Mouse (Mus musculus) embryonic facial prominence, embryonic 15.5 days (tissue): ENCODE data around the gene Ppp3r2. TPM values are rescaled to one million over a fixed set of nuclear protein-coding genes. Genes with fewer than 3 reads are reported as not detected.

Experiments
- ATAC-seq: fragments of 200-750 bp; cut with Nextera tagmentation; 2 replicates; pipeline ENCODE4 v1.8.0; 2017; ENCODE audit warnings: low read depth, moderate TSS enrichment; ENCODE audit not compliant: insufficient number of reproducible peaks, low FRiP score, low TSS enrichment
- H3K27ac ChIP-seq: fragments of 300-500 bp; sonication (generic); replicated peaks from 2 replicates; pipeline ENCODE4 v1.5.1; 2015; ENCODE audit warnings: mild to moderate bottlenecking, inconsistent platforms
- H3K27me3 ChIP-seq: fragments of 300-500 bp; sonication (generic); 2 replicates; pipeline ENCODE4 v1.6.1; 2015; ENCODE audit warnings: inconsistent platforms
- H3K36me3 ChIP-seq: fragments of 300-500 bp; sonication (generic); 2 replicates; pipeline ENCODE4 v1.6.1; 2015; ENCODE audit warnings: mild to moderate bottlenecking, inconsistent platforms
- H3K4me1 ChIP-seq: fragments of 300-500 bp; sonication (generic); 2 replicates; pipeline ENCODE4 v1.6.1; 2015; ENCODE audit warnings: inconsistent platforms
- H3K4me2 ChIP-seq: fragments of 300-500 bp; sonication (generic); replicated peaks from 2 replicates; pipeline ENCODE4 v1.6.1; 2015; ENCODE audit warnings: mild to moderate bottlenecking, inconsistent platforms
- H3K4me3 ChIP-seq: fragments of 300-500 bp; sonication (generic); replicated peaks from 2 replicates; pipeline ENCODE4 v1.5.1; 2015; ENCODE audit warnings: mild to moderate bottlenecking, inconsistent platforms
- H3K9ac ChIP-seq: fragments of 300-500 bp; sonication (generic); 2 replicates; pipeline ENCODE4 v1.6.1; 2015; ENCODE audit warnings: inconsistent platforms
- H3K9me3 ChIP-seq: fragments of 300-500 bp; sonication (generic); replicated peaks from 2 replicates; pipeline ENCODE4 v1.6.1; 2016; ENCODE audit warnings: inconsistent platforms
- WGBS: fragments of 180-500 bp; shearing (Covaris S2); methylation state at CpG from one replicate; pipeline ENCODE4 v1.1.7; 2015; 5-methylcytosine and 5-hydroxymethylcytosine counted together
- polyA plus RNA-seq: library from polyadenylated mRNA; unstranded; fragments of >200 nt; fragmentation: Nextera tagmentation; extraction: Ambion mirVana; gene quantifications from 2 replicates; pipeline ENCODE4 v1.2.1, GENCODE M21; 2015

Gene Ppp3r2
- 0.05 and 0.07 TPM in 2 replicates for polyA plus RNA-seq

- Histone ChIP-seq H3K36me3 (no peaks in the 10 kb centered on the region), H3K4me3 (no peak within 1 kb of the TSS), H3K9me3 (no peaks in the 10 kb centered on the region), H3K9ac (no peak within 1 kb of the TSS), H3K4me1 (no peaks in the 10 kb centered on the region), H3K27me3 (no peaks in the 10 kb centered on the region), H3K4me2 (no peak within 1 kb of the TSS), H3K27ac (no peak within 1 kb of the TSS)
- no peak for ATAC-seq
- WGBS, result 84% methylated on average over 13 of the region's 13 CpGs
Observed at GRCm38 (mm10) chr4:49681812-49682211, at the start of gene Ppp3r2. Gene Ppp3r2, minus strand, starts transcription at chr4:49682024.

DNA sequence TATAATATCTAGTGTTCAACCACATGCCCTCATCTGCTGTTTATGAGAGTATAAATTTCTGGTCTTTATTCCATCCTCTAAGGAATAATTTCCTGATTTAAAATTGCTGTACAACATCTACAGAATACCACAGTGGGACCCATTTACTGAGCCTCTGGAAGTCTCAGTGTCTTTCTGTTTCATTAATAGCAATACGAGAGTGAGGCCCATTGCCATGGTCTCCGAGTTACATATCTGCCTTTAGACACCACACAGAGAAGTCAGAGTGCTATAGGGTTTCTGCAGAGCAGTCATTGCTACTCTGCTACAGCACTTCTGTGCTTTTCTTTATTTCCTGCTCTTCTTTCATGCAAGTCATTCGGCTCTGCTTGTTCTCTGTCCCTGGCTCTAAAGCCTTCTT lies 47.5 kb upstream of the Ppp3r2 start:
- no peaks in the 10 kb centered on the region for H3K36me3 ChIP-seq
- no peak overlapping the region for H3K4me3 ChIP-seq
- no peaks in the 10 kb centered on the region for H3K27me3 ChIP-seq
- no peak overlapping the region for H3K9ac ChIP-seq
- no peak for ATAC-seq
- H3K27ac ChIP-seq, result no peak overlapping the region
- 69% methylated on average over 3 of the region's 3 CpGs for WGBS
- no peaks in the 10 kb centered on the region for H3K9me3 ChIP-seq
- H3K4me1 ChIP-seq, result no peaks in the 10 kb centered on the region
- H3K4me2 ChIP-seq, result no peak overlapping the region

- no peak for ATAC-seq
- Histone ChIP-seq H3K27ac (no peak overlapping the region), H3K4me2 (no peak overlapping the region), H3K9ac (no peak overlapping the region), H3K4me3 (no peak overlapping the region), H3K27me3 (no peaks in the 10 kb centered on the region), H3K4me1 (no peaks in the 10 kb centered on the region), H3K36me3 (no peaks in the 10 kb centered on the region), H3K9me3 (no peaks in the 10 kb centered on the region)
- WGBS, result 93% methylated on average over 2 of the region's 2 CpGs
Observed at GRCm38 (mm10) chr4:49723908-49724307, 42.1 kb upstream of the Ppp3r2 start.

GRCm38 (mm10) chr4:49691405-49692194 lies 9.8 kb upstream of the Ppp3r2 start:
- WGBS, result 59% methylated on average over 12 of the region's 12 CpGs
- no peak overlapping the region for H3K4me2 ChIP-seq
- H3K4me3 ChIP-seq, result no peak overlapping the region
- H3K27me3 ChIP-seq, result no peaks in the 10 kb centered on the region
- H3K36me3 ChIP-seq, result no peaks in the 10 kb centered on the region
- H3K27ac ChIP-seq, result no peak overlapping the region
- H3K9ac ChIP-seq, result no peak overlapping the region
- ATAC-seq, result no peak
- no peaks in the 10 kb centered on the region for H3K4me1 ChIP-seq
- H3K9me3 ChIP-seq, result no peaks in the 10 kb centered on the region

DNA sequence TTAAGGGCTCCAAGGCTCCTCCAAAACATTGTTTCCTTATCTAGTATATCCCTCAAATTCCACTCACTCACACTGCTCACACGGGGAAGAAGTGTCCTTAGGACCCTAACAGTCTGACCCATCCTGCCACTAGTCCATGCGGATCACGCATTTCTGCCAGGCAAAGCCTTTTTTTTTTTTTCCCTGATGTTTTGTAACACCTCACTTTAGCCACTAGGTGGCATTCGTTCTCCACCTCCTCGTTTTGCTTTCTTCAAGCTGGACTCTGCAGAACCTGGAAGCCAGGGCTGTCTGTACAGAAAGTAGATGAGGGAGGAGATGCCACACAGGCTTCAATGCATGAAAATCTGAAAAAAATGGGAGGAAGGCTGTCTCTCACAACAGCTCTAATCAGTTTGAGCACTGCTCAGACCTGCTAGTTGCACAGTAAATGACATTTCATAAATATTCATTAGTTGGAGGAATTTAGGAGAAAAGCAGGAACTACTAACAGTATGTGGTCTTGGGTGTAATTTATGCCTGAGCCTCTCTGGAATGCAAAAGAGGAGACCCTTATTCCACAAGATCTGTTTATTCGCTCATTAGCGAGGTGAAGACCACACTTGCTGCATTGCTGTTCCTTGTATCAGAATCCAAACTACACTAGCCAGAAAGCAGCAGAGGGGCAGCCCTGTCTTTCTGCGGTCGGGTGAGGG lies 6.9 kb upstream of the Ppp3r2 start:
- no peaks in the 10 kb centered on the region for H3K36me3 ChIP-seq
- no peaks in the 10 kb centered on the region for H3K9me3 ChIP-seq
- no peak overlapping the region for H3K9ac ChIP-seq
- ATAC-seq, result no peak
- WGBS, result 15% methylated on average over 9 of the region's 9 CpGs
- H3K27ac ChIP-seq, result no peak overlapping the region
- no peak overlapping the region for H3K4me3 ChIP-seq
- no peak overlapping the region for H3K4me2 ChIP-seq
- no peaks in the 10 kb centered on the region for H3K4me1 ChIP-seq
- no peaks in the 10 kb centered on the region for H3K27me3 ChIP-seq

DNA sequence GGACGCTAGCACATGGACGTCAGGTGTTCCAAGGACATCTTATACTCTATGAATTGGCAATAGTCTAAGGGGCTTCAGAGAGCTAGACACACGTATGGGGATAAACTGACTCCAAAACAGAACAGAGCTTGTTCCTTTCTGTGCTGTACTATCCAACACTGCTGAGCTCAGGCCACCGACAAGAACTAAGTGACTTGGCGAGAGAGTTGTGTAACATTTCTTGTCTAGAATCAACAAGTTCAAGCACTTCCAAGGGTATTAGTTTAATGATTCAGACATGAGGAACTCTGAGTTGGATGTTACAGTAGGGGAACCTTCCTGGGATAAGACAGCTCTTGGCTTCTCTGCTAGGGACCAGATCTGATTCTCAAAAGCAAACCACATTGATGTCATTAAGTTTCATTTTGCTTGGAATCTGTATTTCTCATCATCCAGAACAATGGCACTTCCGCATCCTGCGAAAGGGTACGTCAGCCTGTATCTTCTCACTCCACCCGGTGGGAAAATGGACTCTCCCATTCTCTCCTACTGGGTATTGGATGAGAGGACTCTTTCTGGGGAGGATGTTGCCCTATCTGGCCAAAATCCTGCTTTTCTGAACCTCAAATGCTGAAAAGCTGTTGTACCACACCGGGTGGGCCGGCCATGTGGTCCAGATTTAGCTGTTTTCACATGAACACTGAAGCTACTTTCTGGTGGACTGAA lies 1.5 kb downstream of the Ppp3r2 start:
- H3K9me3 ChIP-seq, result no peaks in the 10 kb centered on the region
- H3K27ac ChIP-seq, result no peak overlapping the region
- H3K9ac ChIP-seq, result no peak overlapping the region
- H3K27me3 ChIP-seq, result no peaks in the 10 kb centered on the region
- H3K4me2 ChIP-seq, result no peak overlapping the region
- H3K4me3 ChIP-seq, result no peak overlapping the region
- no peaks in the 10 kb centered on the region for H3K4me1 ChIP-seq
- H3K36me3 ChIP-seq, result no peaks in the 10 kb centered on the region
- WGBS, result 90% methylated on average over 11 of the region's 11 CpGs
- no peak for ATAC-seq

GRCm38 (mm10) chr4:49676790-49677189 lies 5.0 kb downstream of the Ppp3r2 start:
- ATAC-seq, result no peak
- 67% methylated on average over 7 of the region's 7 CpGs for WGBS

DNA sequence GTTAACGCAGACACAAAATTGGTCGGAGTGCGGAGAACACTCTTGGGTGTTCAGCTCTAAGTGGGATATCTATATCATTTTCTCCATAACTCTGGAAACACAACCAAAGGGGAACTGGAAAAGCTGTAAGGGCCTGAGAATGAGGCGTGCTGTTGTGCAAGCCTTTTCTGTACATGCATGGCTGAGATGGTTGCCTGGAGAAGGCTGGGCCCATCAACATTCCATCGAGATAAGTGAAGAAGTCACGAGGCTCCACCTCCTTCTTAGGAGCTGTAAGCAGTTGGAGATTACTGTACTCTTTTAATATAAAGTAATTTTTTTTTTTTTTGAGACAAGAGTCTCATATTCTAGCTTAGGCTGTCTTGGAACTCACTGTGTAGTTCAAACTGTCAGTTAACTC lies 5.8 kb downstream of the Ppp3r2 start:
- H3K36me3 ChIP-seq, result no peaks in the 10 kb centered on the region
- WGBS, result 89% methylated on average over 6 of the region's 6 CpGs

More at GRCm38 (mm10) chr4:49676790-49677189, 5.0 kb downstream of the Ppp3r2 start:
- H3K27ac ChIP-seq, result no peak overlapping the region
- no peak overlapping the region for H3K9ac ChIP-seq
- H3K9me3 ChIP-seq, result no peaks in the 10 kb centered on the region
- H3K4me3 ChIP-seq, result no peak overlapping the region
- H3K27me3 ChIP-seq, result no peaks in the 10 kb centered on the region
- H3K4me1 ChIP-seq, result no peaks in the 10 kb centered on the region
- H3K36me3 ChIP-seq, result no peaks in the 10 kb centered on the region
- no peak overlapping the region for H3K4me2 ChIP-seq

DNA sequence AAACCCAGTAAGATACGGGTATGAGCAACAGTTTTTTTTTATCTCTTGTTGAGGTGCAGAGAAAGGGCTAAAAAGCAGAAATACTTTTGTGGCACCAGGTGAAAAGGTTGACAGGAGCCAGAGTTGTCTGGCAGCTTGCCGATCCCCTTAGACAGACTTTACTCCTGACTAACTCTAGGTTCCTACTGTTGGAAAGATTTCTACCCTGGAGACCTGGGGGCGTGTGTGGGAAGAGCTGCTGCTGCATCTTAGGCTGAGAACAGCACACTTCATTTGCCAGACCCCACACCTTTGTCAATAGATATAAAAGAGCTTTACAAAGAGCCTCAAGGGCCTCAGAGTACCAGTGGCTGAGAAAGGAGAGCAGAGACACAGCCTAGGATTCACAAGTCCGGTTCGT lies 17.0 kb downstream of the Ppp3r2 start:
- 85% methylated on average over 5 of the region's 5 CpGs for WGBS
- H3K27ac ChIP-seq, result no peak overlapping the region
- ATAC-seq, result no peak
- peaks cover 21% of the 10 kb centered on the region for H3K36me3 ChIP-seq
- no peaks in the 10 kb centered on the region for H3K9me3 ChIP-seq
- H3K9ac ChIP-seq, result no peak overlapping the region
- no peaks in the 10 kb centered on the region for H3K4me1 ChIP-seq
- H3K4me3 ChIP-seq, result no peak overlapping the region
- no peaks in the 10 kb centered on the region for H3K27me3 ChIP-seq
- no peak overlapping the region for H3K4me2 ChIP-seq

More for the DNA sequence above, 5.8 kb downstream of the Ppp3r2 start:
- H3K27ac ChIP-seq, result no peak overlapping the region
- no peaks in the 10 kb centered on the region for H3K9me3 ChIP-seq
- H3K4me3 ChIP-seq, result no peak overlapping the region
- no peak for ATAC-seq
- H3K4me1 ChIP-seq, result no peaks in the 10 kb centered on the region
- H3K9ac ChIP-seq, result no peak overlapping the region
- no peak overlapping the region for H3K4me2 ChIP-seq
- no peaks in the 10 kb centered on the region for H3K27me3 ChIP-seq

DNA sequence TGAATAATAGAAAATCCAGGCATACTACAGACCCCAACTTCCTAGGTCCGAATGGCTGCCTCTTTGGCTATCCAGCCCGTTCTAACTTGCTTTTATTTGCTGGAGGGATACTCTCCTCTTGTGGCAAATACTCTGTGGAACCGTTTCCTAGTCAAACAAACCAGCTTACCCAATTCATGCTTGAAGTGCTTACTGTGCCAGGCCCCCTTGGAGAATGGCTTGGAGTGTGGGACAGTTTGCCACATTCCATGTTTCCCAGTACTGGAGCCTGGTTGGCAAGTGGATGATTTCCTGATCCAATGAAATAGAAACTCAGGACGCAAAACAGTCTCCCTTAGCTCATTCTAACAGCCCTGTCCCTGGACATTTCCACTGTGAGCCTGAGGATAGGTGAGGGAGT lies 19.6 kb downstream of the Ppp3r2 start:
- no peak overlapping the region for H3K4me2 ChIP-seq
- no peak for ATAC-seq
- no peak overlapping the region for H3K27ac ChIP-seq
- H3K4me1 ChIP-seq, result no peaks in the 10 kb centered on the region
- H3K27me3 ChIP-seq, result no peaks in the 10 kb centered on the region
- no peak overlapping the region for H3K9ac ChIP-seq
- no peak overlapping the region for H3K4me3 ChIP-seq
- 88% methylated on average over 4 of the region's 4 CpGs for WGBS
- H3K9me3 ChIP-seq, result no peaks in the 10 kb centered on the region
- H3K36me3 ChIP-seq, result peaks cover 33% of the 10 kb centered on the region

DNA sequence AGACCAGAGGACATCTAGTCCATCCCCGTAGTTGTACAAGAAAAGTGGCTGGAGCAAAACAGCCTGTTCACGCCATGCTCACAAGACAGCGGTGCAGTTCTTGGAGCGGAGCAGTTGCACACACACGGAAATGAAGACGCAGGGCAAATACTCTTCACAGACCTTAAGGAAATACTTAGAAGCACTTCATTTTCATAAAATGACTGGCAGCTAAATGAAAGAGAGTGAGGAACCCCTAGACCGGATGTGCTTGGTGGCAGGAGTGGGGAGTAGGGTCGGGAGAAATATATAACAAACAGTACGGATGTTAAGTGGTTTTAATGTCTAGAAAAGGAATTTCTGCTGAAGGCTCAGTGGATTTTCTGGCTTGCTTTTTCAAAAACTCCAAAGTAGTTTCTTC lies 20.2 kb downstream of the Ppp3r2 start:
- Histone ChIP-seq H3K4me3 (no peak overlapping the region), H3K27me3 (no peaks in the 10 kb centered on the region), H3K4me1 (no peaks in the 10 kb centered on the region), H3K27ac (no peak overlapping the region), H3K4me2 (no peak overlapping the region), H3K36me3 (peaks cover 35% of the 10 kb centered on the region), H3K9me3 (no peaks in the 10 kb centered on the region), H3K9ac (no peak overlapping the region)
- WGBS, result 96% methylated on average over 9 of the region's 9 CpGs
- ATAC-seq, result no peak
